Mouse (Mus musculus) forebrain, embryonic 12.5 days (tissue): Measurements from ENCODE around the gene Mrpl30. TPM values are rescaled to one million over a fixed set of nuclear protein-coding genes. Genes with fewer than 3 reads are reported as not detected.

Experiments
- ATAC-seq: fragments of 200-750 bp; cut with Nextera tagmentation; 2 replicates; pipeline ENCODE4 v1.8.0; 2017; ENCODE audit warnings: moderate TSS enrichment; ENCODE audit not compliant: low FRiP score
- H3K27ac ChIP-seq: fragments of 300-500 bp; sonication (generic); 2 replicates; pipeline ENCODE4 v1.5.1; 2016; ENCODE audit warnings: mild to moderate bottlenecking
- H3K27me3 ChIP-seq: fragments of 300-500 bp; sonication (generic); 2 replicates; pipeline ENCODE4 v1.6.1; 2016; ENCODE audit warnings: mild to moderate bottlenecking
- H3K36me3 ChIP-seq: fragments of 300-500 bp; sonication (generic); replicated peaks from 2 replicates; pipeline ENCODE4 v1.6.1; 2016; ENCODE audit warnings: mild to moderate bottlenecking
- H3K4me1 ChIP-seq: fragments of 300-500 bp; sonication (generic); 2 replicates; pipeline ENCODE4 v1.6.1; 2016
- H3K4me2 ChIP-seq: fragments of 300-500 bp; sonication (generic); 2 replicates; pipeline ENCODE4 v1.6.1; 2016; ENCODE audit warnings: mild to moderate bottlenecking, moderate library complexity
- H3K4me3 ChIP-seq: fragments of 300-500 bp; sonication (generic); replicated peaks from 2 replicates; pipeline ENCODE4 v1.5.1; 2016; ENCODE audit warnings: mild to moderate bottlenecking
- H3K9ac ChIP-seq: fragments of 300-500 bp; sonication (generic); 2 replicates; pipeline ENCODE4 v1.6.1; 2016; ENCODE audit warnings: mild to moderate bottlenecking
- H3K9me3 ChIP-seq: fragments of 300-500 bp; sonication (generic); 2 replicates; pipeline ENCODE4 v1.6.1; 2016
- WGBS: fragments of 180-500 bp; shearing (Covaris S2); methylation state at CpG from one replicate; pipeline ENCODE4 v1.1.7; 2016; 5-methylcytosine and 5-hydroxymethylcytosine counted together
- polyA plus RNA-seq: library from polyadenylated mRNA; unstranded; fragments of >200 nt; fragmentation: Nextera tagmentation; extraction: Ambion mirVana; gene quantifications from 2 replicates; pipeline ENCODE4 v1.2.1, GENCODE M21; 2016

Gene Mrpl30
- 213 and 215 TPM in 2 replicates for polyA plus RNA-seq

DNA sequence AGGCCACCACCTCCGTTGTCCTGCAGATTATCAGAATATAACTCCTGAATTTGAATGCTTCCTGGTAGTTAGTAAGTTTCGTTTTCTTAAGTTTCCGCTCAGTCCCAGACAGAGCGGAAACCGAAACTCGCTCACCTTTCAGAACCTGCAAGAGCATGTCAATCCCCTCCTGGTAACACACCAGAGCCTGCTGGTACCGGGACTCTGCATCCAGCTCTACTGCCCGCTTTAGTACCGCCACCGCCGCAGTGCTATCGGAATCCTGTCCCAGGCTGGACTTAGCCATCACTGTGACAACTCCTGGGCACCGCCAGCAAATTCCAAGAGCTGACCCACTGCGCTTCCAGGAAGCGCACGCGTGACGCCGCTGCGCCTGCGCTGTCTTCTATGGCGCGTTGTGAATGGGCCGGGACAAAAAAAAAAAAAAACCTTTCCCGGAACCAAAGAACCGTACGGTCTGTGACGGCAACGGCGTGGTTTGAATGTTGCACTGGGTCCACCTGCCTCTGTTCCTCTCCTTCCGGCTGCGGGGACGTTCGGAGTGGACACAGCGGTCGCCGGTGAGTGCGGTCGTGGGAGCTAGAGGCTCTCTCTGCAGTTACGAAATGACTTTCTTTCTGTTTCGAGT lies at the start of gene Mrpl30, which contains the start of gene Mitd1:
Gene Mrpl30, plus strand, starts transcription at position 453 of the 628 bp plus-strand sequence.
Gene Mitd1, minus strand, starts transcription at position 387 of the 628 bp plus-strand sequence.
- peaks cover 21% of the 10 kb centered on the region for H3K4me1 ChIP-seq
- H3K4me3 ChIP-seq: peak within 1 kb of the TSS; percentile 67
- H3K4me2 ChIP-seq: peak within 1 kb of the TSS; percentile 82
- H3K9ac ChIP-seq: peak within 1 kb of the TSS; percentile 69
- WGBS: under 1% methylated on average over 41 of the region's 41 CpGs
- no peaks in the 10 kb centered on the region for H3K9me3 ChIP-seq
- 0 out of 2 replicates have a peak within 1 kb of the TSS, but pooled peaks have one; percentile 31 for H3K27ac ChIP-seq
- peak; percentile 94 for ATAC-seq
- H3K27me3 ChIP-seq: no peaks in the 10 kb centered on the region
- peaks cover 12% of the 10 kb centered on the region for H3K36me3 ChIP-seq

- WGBS: 84% methylated on average over 8 of the region's 8 CpGs
- Histone ChIP-seq H3K36me3 (no peaks in the 10 kb centered on the region; the same call in 1 of the 2 replicates), H3K9me3 (no peaks in the 10 kb centered on the region), H3K9ac (no peak overlapping the region), H3K4me1 (no peaks in the 10 kb centered on the region), H3K4me2 (no peak overlapping the region), H3K27me3 (no peaks in the 10 kb centered on the region), H3K4me3 (no peak overlapping the region), H3K27ac (no peak overlapping the region)
- no peak for ATAC-seq
Observed at GRCm38 (mm10) chr1:37846878-37847277, 43.4 kb upstream of the Mrpl30 start.

DNA sequence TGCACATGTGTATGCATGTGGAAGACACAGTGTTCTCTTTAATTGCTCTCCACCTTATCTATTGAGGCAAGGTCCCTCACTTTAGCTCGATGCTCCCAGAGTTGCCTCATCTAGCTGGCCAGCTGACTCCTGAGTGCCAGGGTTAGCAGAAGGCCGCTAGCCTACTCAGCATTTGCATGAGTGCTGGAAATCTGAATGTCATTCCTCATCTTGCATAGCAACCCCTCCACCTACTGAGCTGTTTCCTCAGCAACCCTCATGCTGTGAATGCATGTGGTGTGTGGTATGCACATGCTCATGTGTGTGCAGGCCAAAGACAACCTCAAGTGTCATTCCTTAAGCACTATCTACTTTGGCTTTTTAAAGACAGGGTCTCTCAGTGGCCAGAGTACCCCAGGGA lies 39.6 kb upstream of the Mrpl30 start:
- Histone ChIP-seq H3K36me3 (peaks cover 15% of the 10 kb centered on the region), H3K27me3 (no peaks in the 10 kb centered on the region), H3K27ac (no peak overlapping the region), H3K9me3 (no peaks in the 10 kb centered on the region), H3K9ac (no peak overlapping the region), H3K4me3 (no peak overlapping the region), H3K4me2 (no peak overlapping the region), H3K4me1 (no peaks in the 10 kb centered on the region)
- 63% methylated on average over 2 of the region's 2 CpGs for WGBS
- no peak for ATAC-seq

DNA sequence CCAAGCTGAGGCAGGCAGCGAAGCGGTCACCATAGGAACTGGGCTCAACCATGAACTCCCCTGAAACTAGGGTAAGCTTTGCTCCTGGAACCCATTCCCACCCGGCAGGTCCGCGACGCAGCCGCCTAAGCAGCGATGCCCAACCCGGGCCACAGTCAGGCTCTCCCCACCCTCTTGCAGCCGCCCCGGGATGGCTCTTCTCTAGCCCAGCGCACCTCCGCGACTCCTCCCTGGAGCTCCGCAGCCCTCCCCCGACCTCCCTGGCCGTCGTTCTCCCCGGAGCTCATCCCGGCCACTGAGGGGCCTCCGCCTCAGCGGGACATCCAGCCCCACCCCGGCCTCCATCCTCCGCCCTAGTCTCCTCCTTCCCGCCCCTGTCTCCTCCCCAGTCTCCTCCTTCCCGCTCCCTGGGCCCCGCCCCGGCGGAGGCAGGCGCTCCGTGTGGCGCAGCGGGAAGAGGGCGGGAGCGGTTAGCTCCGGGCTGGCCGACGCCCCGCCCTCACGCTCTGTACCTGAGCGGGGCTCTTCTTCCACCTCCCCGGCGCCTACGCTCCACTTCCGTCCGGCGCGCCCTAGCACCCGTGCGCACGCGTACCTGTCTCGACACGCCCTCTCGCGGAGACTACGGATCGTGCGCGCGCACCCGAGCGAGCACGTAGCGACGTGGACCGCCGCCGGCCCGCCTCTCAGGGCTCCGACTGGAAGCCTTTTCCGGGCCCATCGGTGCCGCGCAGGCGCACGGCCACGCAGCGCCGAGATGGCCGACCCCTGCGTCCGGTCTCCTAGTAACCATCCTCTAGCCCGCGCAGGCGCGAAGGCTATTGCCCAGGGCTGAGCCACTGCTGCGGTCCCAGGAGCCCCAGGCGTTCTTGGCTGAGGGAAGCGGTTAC lies 25.5 kb upstream of the Mrpl30 start:
- peak overlapping the region; percentile 72 for H3K4me2 ChIP-seq
- peak; percentile 98 for ATAC-seq
- no peaks in the 10 kb centered on the region for H3K36me3 ChIP-seq
- H3K27me3 ChIP-seq: peaks cover 6% of the 10 kb centered on the region; the same call in 1 of the 2 replicates
- no peaks in the 10 kb centered on the region for H3K9me3 ChIP-seq
- WGBS: under 1% methylated on average over 80 of the region's 90 CpGs
- peak overlapping the region; percentile 88 for H3K27ac ChIP-seq
- H3K9ac ChIP-seq: peak overlapping the region; percentile 71
- peaks cover 5% of the 10 kb centered on the region for H3K4me1 ChIP-seq
- H3K4me3 ChIP-seq: peak overlapping the region; percentile 63

- no peak for ATAC-seq
- Histone ChIP-seq H3K9ac (peak overlapping the region; percentile 71), H3K9me3 (no peaks in the 10 kb centered on the region), H3K36me3 (no peaks in the 10 kb centered on the region), H3K4me3 (peak overlapping the region; percentile 63), H3K27ac (peak overlapping the region; percentile 88), H3K4me2 (peak overlapping the region; percentile 72), H3K27me3 (peaks cover 6% of the 10 kb centered on the region; the same call in 1 of the 2 replicates), H3K4me1 (peaks cover 5% of the 10 kb centered on the region)
- WGBS: 13% methylated on average over 23 of the region's 23 CpGs
Observed at GRCm38 (mm10) chr1:37865401-37866215, 24.7 kb upstream of the Mrpl30 start.

GRCm38 (mm10) chr1:37866286-37866685 lies 24.0 kb upstream of the Mrpl30 start, which contains the start of gene Tsga10:
Gene Tsga10, minus strand, starts transcription at chr1:37866429.
- Histone ChIP-seq H3K9ac (peak within 1 kb of the TSS; percentile 71), H3K4me1 (peaks cover 5% of the 10 kb centered on the region), H3K4me2 (peak within 1 kb of the TSS; percentile 72), H3K27ac (peak within 1 kb of the TSS; percentile 88), H3K4me3 (peak within 1 kb of the TSS; percentile 63), H3K9me3 (no peaks in the 10 kb centered on the region), H3K36me3 (no peaks in the 10 kb centered on the region), H3K27me3 (peaks cover 10% of the 10 kb centered on the region; the same call in 1 of the 2 replicates)
- no peak for ATAC-seq
- WGBS: 86% methylated on average over 6 of the region's 6 CpGs

DNA sequence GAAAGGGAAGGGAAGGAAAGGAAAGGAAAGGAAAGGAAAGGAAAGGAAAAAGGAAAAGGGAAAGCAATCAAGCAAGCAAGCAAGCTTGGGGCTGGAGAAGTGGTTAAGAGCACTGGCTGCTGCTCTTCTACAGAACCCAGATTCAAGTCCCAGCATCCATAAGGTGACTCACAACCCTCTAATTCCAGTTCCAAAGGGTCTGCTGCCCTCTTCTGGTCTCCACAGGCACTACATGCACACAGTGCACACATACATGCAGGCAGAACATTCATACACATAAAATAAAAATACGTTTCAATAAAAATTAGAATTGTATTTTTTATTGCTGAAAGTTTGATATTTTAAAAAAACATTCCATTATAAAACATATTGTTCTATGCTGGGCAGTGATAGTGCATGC lies 23.2 kb upstream of the Mrpl30 start:
- ATAC-seq: no peak
- no peaks in the 10 kb centered on the region for H3K9me3 ChIP-seq

GRCm38 (mm10) chr1:37867684-37868322 lies 22.5 kb upstream of the Mrpl30 start:
- Histone ChIP-seq H3K27me3 (peaks cover 10% of the 10 kb centered on the region; the same call in 1 of the 2 replicates), H3K9ac (no peak overlapping the region), H3K4me3 (no peak overlapping the region), H3K9me3 (no peaks in the 10 kb centered on the region), H3K4me2 (no peak overlapping the region), H3K27ac (no peak overlapping the region), H3K4me1 (peaks cover 14% of the 10 kb centered on the region), H3K36me3 (no peaks in the 10 kb centered on the region)
- WGBS: 74% methylated on average over 10 of the region's 10 CpGs
- ATAC-seq: no peak

More for the DNA sequence above, 23.2 kb upstream of the Mrpl30 start:
- Histone ChIP-seq H3K9ac (no peak overlapping the region), H3K4me2 (no peak overlapping the region), H3K4me3 (no peak overlapping the region), H3K27ac (no peak overlapping the region), H3K27me3 (peaks cover 10% of the 10 kb centered on the region; the same call in 1 of the 2 replicates), H3K36me3 (no peaks in the 10 kb centered on the region), H3K4me1 (peaks cover 10% of the 10 kb centered on the region)
- 86% methylated on average over 1 of the region's 1 CpGs for WGBS

DNA sequence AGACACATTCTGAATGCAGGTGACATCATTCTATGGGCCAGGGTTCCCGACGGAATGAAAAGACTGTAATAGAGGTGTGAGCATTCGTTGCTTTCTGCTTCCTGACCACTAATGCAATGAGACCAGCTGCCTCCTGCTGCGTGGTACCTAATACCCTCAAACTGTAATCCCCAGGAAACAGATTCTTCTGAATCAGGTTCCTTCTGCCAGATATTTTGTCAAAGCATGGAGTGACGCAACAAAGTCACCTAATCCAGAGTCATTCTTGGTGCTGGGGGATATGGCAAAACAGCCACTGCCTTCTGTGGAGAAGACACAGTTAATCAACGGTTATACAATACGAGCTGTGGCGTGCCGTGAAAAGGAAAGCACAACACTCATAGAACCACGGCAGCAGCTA lies 21.6 kb upstream of the Mrpl30 start:
- Histone ChIP-seq H3K4me2 (no peak overlapping the region), H3K27ac (no peak overlapping the region), H3K9ac (no peak overlapping the region), H3K27me3 (peaks cover 10% of the 10 kb centered on the region; the same call in 1 of the 2 replicates), H3K4me1 (peaks cover 18% of the 10 kb centered on the region), H3K36me3 (no peaks in the 10 kb centered on the region), H3K4me3 (no peak overlapping the region), H3K9me3 (no peaks in the 10 kb centered on the region)
- 67% methylated on average over 10 of the region's 10 CpGs for WGBS
- ATAC-seq: no peak

GRCm38 (mm10) chr1:37869362-37869761 lies 20.9 kb upstream of the Mrpl30 start:
- peaks cover 10% of the 10 kb centered on the region; the same call in 1 of the 2 replicates for H3K27me3 ChIP-seq
- H3K4me1 ChIP-seq: peaks cover 18% of the 10 kb centered on the region
- no peaks in the 10 kb centered on the region for H3K36me3 ChIP-seq
- WGBS: 64% methylated on average over 2 of the region's 2 CpGs
- no peak overlapping the region for H3K9ac ChIP-seq
- no peak overlapping the region for H3K4me2 ChIP-seq
- no peak overlapping the region for H3K4me3 ChIP-seq
- ATAC-seq: no peak
- H3K9me3 ChIP-seq: no peaks in the 10 kb centered on the region
- no peak overlapping the region for H3K27ac ChIP-seq

DNA sequence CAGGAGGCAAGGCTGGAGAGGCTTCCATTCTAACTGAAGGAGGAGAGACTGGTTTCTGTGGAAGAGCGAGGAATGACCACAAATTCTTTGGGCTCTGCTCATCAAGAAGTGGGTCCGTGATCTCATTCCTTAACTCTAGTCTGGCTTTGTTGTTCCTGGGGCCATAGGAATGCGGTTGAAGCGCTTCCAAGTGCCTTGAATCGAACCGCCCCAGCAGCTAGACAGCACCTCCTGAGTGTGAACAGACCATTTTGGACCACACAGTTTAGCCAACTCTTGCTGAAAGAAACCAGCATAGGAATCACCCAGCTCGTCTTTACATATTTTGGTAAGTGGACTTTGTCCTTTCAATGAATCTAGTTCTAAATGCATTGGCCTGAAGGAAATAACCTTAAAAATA lies 18.6 kb upstream of the Mrpl30 start, which contains the start of gene Lipt1:
Gene Lipt1, plus strand, starts transcription at position 35 of the 400 bp plus-strand sequence.
- Histone ChIP-seq H3K36me3 (peaks cover 20% of the 10 kb centered on the region), H3K4me2 (peak within 1 kb of the TSS; percentile 73), H3K27ac (peak within 1 kb of the TSS; percentile 68), H3K9ac (peak within 1 kb of the TSS; percentile 50), H3K4me1 (peaks cover 12% of the 10 kb centered on the region), H3K4me3 (peak within 1 kb of the TSS; percentile 51), H3K9me3 (no peaks in the 10 kb centered on the region), H3K27me3 (peaks cover 10% of the 10 kb centered on the region; the same call in 1 of the 2 replicates)
- 8% methylated on average over 7 of the region's 7 CpGs for WGBS
- ATAC-seq: peak; percentile 62
